Mouse (Mus musculus) forebrain, postnatal 0 days (tissue): ENCODE data around the gene Nr4a1. TPM values are rescaled to one million over a fixed set of nuclear protein-coding genes. Genes with fewer than 3 reads are reported as not detected.

Experiments used
- ATAC-seq: fragments of 200-750 bp; cut with Nextera tagmentation; 2 replicates; pipeline ENCODE4 v1.8.0; 2017; ENCODE audit warnings: mild to moderate bottlenecking, moderate library complexity
- DNase-seq: peaks from one replicate; pipeline ENCODE4 v3.0.0-alpha.2; 2015
- H3K27ac ChIP-seq: fragments of 300-500 bp; sonication (generic); 2 replicates; pipeline ENCODE4 v1.5.1; 2014; ENCODE audit warnings: low read depth, mild to moderate bottlenecking, antibody characterized with exemption, low read length, moderate library complexity, mixed read lengths
- H3K27me3 ChIP-seq: fragments of 300-500 bp; sonication (generic); 2 replicates; pipeline ENCODE4 v1.6.1; 2014; ENCODE audit warnings: mild to moderate bottlenecking, low read length, mixed read lengths; ENCODE audit not compliant: insufficient read depth
- H3K36me3 ChIP-seq: fragments of 300-500 bp; sonication (generic); 2 replicates; pipeline ENCODE4 v1.6.1; 2014; ENCODE audit warnings: mild to moderate bottlenecking, moderate library complexity; ENCODE audit not compliant: insufficient read depth
- H3K4me1 ChIP-seq: fragments of 300-500 bp; sonication (generic); 2 replicates; pipeline ENCODE4 v1.6.1; 2014; ENCODE audit warnings: antibody characterized with exemption; ENCODE audit not compliant: insufficient read depth
- H3K4me2 ChIP-seq: fragments of 300-500 bp; sonication (generic); 2 replicates; pipeline ENCODE4 v1.6.1; 2014; ENCODE audit warnings: low read depth, mild to moderate bottlenecking, moderate library complexity
- H3K4me3 ChIP-seq: fragments of 300-500 bp; sonication (generic); 2 replicates; pipeline ENCODE4 v1.5.1; 2014; ENCODE audit warnings: low read depth, low read length, mixed read lengths
- H3K9ac ChIP-seq: fragments of 300-500 bp; sonication (generic); 2 replicates; pipeline ENCODE4 v1.6.1; 2014; ENCODE audit warnings: mild to moderate bottlenecking
- H3K9me3 ChIP-seq: fragments of 300-500 bp; sonication (generic); 2 replicates; pipeline ENCODE4 v1.6.1; 2016; ENCODE audit warnings: low read length
- CTCF ChIP-seq: sonication (generic); IDR thresholded peaks from 2 replicates; pipeline ENCODE4 v1.5.1; 2016; ENCODE audit warnings: antibody characterized with exemption, control low read depth, low read depth
- WGBS: fragments of 180-500 bp; shearing (Covaris S2); extraction: QIAGEN DNeasy Blood & Tissue Kit; methylation state at CpG from one replicate; pipeline ENCODE4 v1.1.7; 2014; 5-methylcytosine and 5-hydroxymethylcytosine counted together
- polyA plus RNA-seq: library from polyadenylated mRNA; unstranded; fragments of >200 nt; fragmentation: Nextera tagmentation; extraction: Ambion mirVana; gene quantifications from 2 replicates; pipeline ENCODE4 v1.2.1, GENCODE M21; 2015
- total RNA-seq: library from RNA; depleted of rRNA; stranded (reverse); fragments of >200 nt; gene quantifications from 2 replicates; pipeline ENCODE4 v1.2.3, GENCODE M21; 2014

Nr4a1 gene
- total and polyA plus RNA-seq, 2 experiments from 2014 or later: 8.5 to 9.6 TPM

DNA sequence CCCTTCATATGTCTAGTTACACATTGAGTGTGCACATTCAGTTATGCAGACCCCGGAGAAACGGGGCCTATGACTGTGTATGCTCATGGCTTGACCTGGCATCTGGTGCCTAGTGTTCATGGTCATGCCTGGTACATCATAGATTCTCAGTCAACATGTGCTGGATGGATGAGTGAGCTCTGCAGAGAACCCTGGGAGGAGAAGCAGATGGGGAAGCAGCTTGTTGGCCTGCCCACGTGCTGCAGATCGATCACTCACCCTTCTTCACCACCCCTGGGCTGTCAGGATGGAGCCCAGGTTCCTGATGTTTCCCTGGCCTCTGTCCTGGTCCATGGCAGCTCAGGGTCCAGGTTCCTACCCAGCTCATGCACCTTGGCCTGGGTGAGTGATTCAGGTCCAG lies 52.4 kb downstream of the Nr4a1 start:
- H3K9me3 ChIP-seq: no peaks in the 10 kb centered on the region
- H3K4me1 ChIP-seq: no peaks in the 10 kb centered on the region
- no peak overlapping the region for H3K27ac ChIP-seq
- no peaks in the 10 kb centered on the region for H3K36me3 ChIP-seq
- 86% methylated on average over 4 of the region's 4 CpGs for WGBS
- H3K4me2 ChIP-seq: no peak overlapping the region
- no peak overlapping the region for H3K4me3 ChIP-seq
- no peak for ATAC-seq
- no peak for DNase-seq
- no peak for TF ChIP-seq CTCF
- no peak overlapping the region for H3K9ac ChIP-seq
- no peaks in the 10 kb centered on the region for H3K27me3 ChIP-seq

DNA sequence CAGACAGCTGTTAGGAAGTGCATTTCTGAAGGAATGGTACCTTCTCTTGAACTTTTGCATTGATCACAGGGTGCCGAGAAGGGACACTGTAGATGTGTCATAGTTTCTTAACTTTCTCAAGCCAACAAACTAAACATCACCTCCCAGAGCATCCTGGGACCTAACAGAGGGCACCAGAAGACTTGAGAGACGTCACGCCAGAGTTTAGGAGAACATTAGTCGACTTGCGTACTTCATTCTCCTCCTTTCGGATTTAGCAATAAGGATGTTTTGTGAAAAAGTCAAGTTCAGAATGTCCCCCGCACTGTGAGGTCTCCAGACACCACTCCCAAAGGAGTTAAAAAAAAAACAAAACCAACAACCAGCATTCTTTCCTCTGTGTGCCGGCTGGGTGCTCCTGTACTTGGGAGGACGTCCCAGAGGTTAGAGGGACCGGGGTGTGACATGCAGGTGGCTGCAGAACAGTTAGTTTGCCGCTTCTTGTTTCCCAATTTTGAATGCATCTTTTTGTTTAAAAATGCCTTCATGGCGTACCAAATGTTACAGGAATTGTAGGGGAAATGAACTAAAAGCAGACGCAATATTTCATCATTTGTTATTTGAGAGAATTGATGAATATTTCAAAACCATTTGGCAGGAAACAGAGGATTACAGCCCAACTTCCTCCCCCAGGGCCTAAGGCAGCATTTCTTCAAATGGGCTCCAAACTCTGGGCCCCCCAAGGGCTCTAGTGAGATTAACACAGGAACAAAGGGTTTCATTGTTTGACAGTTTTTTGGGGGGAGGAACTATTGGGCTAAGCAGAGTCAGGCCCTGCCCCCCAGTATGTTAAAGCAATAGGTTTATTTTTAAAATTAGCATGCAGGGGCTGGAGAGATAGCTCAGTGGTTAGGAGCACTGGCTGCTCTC lies 54.6 kb downstream of the Nr4a1 start:
- H3K36me3 ChIP-seq: no peaks in the 10 kb centered on the region
- H3K4me1 ChIP-seq: no peaks in the 10 kb centered on the region
- no peaks in the 10 kb centered on the region for H3K9me3 ChIP-seq
- H3K9ac ChIP-seq: no peak overlapping the region
- no peak for TF ChIP-seq CTCF
- DNase-seq (no peak), ATAC-seq (no peak)
- H3K27ac ChIP-seq: no peak overlapping the region
- H3K4me2 ChIP-seq: no peak overlapping the region
- H3K4me3 ChIP-seq: no peak overlapping the region
- H3K27me3 ChIP-seq: no peaks in the 10 kb centered on the region
- 58% methylated on average over 13 of the region's 13 CpGs for WGBS

DNA sequence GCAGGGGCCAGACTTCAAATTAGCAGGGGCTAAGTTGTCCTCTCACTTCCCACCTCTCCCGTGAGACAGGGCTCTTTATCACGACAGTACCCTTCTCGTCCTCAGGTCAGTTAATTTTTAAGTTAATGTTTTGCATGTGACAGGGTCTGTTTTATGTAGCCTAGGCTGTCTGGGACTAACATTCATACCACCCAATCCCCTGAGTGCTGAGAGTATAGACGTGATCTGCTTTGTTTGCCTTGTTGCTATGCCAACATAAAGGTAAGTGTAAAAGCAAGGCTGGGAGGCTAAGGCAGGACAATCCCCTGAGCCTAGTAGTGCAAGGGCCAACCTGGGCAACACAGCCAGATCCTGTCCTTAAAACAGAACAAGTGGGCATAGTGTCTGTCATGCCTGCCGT lies 55.4 kb downstream of the Nr4a1 start:
- no peak for TF ChIP-seq CTCF
- no peaks in the 10 kb centered on the region for H3K9me3 ChIP-seq
- ATAC-seq (no peak), DNase-seq (no peak)
- no peak overlapping the region for H3K4me3 ChIP-seq
- no peak overlapping the region for H3K27ac ChIP-seq
- H3K27me3 ChIP-seq: no peaks in the 10 kb centered on the region
- 46% methylated on average over 5 of the region's 5 CpGs for WGBS
- no peaks in the 10 kb centered on the region for H3K4me1 ChIP-seq
- no peak overlapping the region for H3K9ac ChIP-seq
- no peaks in the 10 kb centered on the region for H3K36me3 ChIP-seq
- H3K4me2 ChIP-seq: no peak overlapping the region

- H3K27me3 ChIP-seq: no peaks in the 10 kb centered on the region
- TF ChIP-seq CTCF: no peak
- DNase-seq: peak; percentile 64
Observed at GRCm38 (mm10) chr15:101311087-101311770, 57.2 kb downstream of the Nr4a1 start.

DNA sequence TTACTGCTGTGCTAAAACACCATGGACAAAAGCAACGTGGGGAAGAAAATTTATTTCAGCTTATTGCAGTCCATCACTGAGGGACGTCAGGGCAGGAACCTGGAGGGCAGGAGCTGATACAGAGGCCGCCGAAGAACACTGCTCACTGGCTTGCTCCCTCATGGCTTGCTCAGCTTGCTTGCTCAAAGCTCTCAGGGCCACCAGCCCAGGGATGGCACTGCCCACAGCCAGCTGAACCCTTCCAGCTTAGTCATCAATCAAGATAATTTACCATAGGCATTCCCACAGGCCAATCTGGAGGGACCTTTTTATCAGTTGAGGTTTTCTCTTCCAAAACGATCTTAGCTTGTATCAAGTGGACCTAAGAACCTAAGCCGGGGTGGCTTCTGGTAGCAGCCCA lies 57.9 kb downstream of the Nr4a1 start:
- Histone ChIP-seq H3K4me1 (peaks cover 8% of the 10 kb centered on the region; the same call in 1 of the 2 replicates), H3K27ac (no peak overlapping the region), H3K27me3 (no peaks in the 10 kb centered on the region), H3K9me3 (no peaks in the 10 kb centered on the region), H3K36me3 (no peaks in the 10 kb centered on the region), H3K4me2 (no peak overlapping the region), H3K4me3 (no peak overlapping the region), H3K9ac (no peak overlapping the region)
- no peak for TF ChIP-seq CTCF
- DNase-seq (no peak), ATAC-seq (no peak)
- WGBS: 92% methylated on average over 6 of the region's 6 CpGs

More at GRCm38 (mm10) chr15:101311087-101311770, 57.2 kb downstream of the Nr4a1 start:
- H3K4me3 ChIP-seq: no peak overlapping the region
- no peak overlapping the region for H3K9ac ChIP-seq
- peak; percentile 37 for ATAC-seq
- H3K4me2 ChIP-seq: no peak overlapping the region
- no peaks in the 10 kb centered on the region for H3K36me3 ChIP-seq
- WGBS: 39% methylated on average over 12 of the region's 15 CpGs
- no peaks in the 10 kb centered on the region for H3K9me3 ChIP-seq
- peak overlapping the region; percentile 64; the same call in 1 of the 2 replicates for H3K27ac ChIP-seq
- peaks cover 4% of the 10 kb centered on the region; the same call in 1 of the 2 replicates for H3K4me1 ChIP-seq

GRCm38 (mm10) chr15:101315378-101315777 lies 61.3 kb downstream of the Nr4a1 start:
- no peak for DNase-seq
- Histone ChIP-seq H3K4me3 (0 out of 2 replicates have a peak overlapping the region, but pooled peaks have one; percentile 30), H3K4me2 (no peak overlapping the region), H3K36me3 (no peaks in the 10 kb centered on the region), H3K27me3 (no peaks in the 10 kb centered on the region), H3K27ac (no peak overlapping the region; the same call in 1 of the 2 replicates), H3K9me3 (no peaks in the 10 kb centered on the region), H3K9ac (no peak overlapping the region), H3K4me1 (peaks cover 8% of the 10 kb centered on the region; the same call in 1 of the 2 replicates)
- 72% methylated on average over 4 of the region's 4 CpGs for WGBS
- no peak for TF ChIP-seq CTCF
- ATAC-seq: 0 out of 2 replicates have a peak, but pooled peaks have one; percentile 4
